Mouse (Mus musculus): ENCODE results near the gene Spns2. TPM values are rescaled to one million over a fixed set of nuclear protein-coding genes. Genes with fewer than 3 reads are reported as not detected.
"Not testable (repeated sequence)": the region's sequence is repeated elsewhere in the genome, so short reads cannot be mapped to it uniquely, and the experiment has no call there.

Spns2 gene
- total RNA-seq, 2 experiments from 2014 or later, result 1.3 to 2.0 TPM

DNA sequence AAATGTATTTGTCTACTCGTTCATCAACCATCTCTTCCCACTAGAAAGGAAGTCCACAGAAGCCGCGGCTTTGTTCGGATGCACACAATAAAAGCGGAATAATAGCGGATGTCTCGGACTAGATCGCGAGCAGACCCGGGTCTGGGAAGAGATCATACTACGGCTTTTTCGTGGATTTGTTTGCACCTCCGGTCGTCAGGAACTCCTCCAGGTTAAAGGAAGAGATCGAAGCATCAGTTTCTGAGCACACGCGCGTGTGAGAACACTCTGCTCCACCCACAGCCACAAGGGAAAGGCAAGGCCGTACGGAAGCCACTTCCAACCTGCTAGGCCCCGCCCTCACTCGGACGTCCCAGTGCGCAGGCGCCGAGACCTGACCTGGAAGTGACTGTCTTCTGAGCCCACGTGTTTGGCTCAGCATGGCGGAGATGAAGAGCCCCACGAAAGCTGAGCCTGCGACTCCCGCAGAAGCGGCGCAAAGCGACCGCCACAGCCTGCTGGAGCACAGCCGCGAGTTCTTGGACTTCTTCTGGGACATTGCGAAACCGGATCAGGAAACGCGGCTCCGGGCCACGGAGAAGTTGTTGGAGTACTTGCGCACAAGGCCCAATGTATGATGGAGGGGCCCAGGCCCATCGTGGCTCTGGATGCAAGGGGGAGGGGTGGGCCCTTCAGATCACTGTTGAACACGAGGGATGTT lies 48.6 kb downstream of the Spns2 start, which contains the start of gene Mybbp1a:
Gene Mybbp1a, plus strand, starts transcription at position 391 of the 700 bp plus-strand sequence.
- ATAC-seq (replicated peaks; ENCODE audit: low FRiP score, poor library complexity, severe bottlenecking), result peak; percentile 97

DNA sequence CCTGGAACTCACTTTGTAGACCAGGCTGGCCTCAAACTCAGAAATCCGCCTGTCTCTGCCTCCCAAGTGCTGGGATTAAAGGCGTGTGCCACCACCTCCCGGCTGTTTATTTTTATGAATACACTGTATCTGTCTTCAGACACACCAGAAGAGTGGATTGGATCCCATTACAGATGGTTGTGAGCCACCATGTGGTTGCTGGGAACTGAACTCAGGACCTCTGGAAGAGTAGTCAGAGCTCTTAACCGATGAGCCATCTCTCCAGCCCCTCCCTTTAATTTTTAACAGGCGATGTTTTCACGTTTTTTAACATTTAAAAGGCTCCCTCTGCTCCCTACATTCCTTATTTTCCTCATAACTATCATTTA lies 49.1 kb downstream of the Spns2 start:
- ATAC-seq (replicated peaks; ENCODE audit: low FRiP score, poor library complexity, severe bottlenecking), result not testable (repeated sequence)

DNA sequence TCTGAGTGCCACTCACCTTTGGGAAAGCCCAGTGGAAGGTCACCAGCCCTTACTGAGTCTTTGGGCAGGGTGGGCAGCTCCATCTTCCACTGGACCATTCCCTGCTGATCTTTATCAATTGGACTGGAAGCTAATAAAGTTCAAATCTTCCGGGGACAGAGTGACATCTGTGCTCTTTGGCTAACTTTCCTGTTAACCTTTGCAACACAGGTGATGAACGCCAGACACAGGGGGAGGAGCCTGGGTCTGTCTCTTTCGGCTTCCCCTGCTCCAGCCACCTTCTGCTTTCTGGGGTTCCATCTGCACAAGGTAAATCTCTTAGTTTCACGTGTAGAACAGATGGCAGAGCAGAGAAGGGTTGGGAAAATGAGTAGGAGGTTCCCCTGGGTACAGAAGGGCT lies 51.3 kb downstream of the Spns2 start:
- no peak for ATAC-seq (replicated peaks; ENCODE audit: low FRiP score, poor library complexity, severe bottlenecking)

DNA sequence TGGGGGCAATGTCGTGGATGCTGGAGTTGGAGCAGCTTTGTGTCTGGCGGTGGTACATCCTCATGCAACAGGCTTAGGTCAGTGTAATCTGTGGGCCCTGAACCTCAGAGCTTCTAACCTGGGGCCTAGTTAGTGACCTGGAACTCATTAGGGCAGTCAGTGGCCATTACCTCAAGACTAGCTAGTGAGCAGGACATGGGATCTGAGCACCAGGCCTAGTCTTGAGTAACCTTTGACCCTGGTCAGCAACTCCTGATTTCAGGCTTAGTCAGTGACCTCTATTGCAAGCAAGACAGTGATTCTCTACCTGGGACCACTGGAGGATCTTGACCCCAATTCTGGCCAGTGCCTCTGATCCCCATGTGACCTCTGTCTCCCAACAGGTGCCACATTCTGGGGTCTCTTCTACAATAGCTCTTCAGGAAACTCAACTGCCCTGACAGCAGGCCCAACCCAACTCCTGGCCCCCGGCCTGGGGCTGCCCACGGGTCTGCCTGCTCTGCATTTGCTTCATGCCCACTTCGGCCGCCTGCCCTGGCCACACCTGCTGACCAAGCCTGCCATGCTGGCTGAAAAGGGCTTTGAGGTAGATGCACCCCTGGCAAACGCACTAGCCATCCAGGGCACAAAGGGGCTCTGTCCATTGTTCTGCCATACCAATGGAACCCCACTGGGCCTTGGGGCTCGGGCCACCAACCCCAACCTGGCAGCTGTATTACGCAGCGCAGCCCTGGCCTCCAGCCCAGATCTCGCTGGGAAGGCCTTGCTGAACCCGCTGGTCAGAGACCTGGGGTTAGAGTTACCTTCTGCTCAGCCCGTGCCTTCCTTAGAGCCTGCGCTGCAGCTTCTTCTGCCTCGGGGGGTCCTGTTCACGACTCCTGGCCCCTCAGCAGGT lies 52.7 kb downstream of the Spns2 start:
- no peak for ATAC-seq (replicated peaks; ENCODE audit: low FRiP score, poor library complexity, severe bottlenecking)

DNA sequence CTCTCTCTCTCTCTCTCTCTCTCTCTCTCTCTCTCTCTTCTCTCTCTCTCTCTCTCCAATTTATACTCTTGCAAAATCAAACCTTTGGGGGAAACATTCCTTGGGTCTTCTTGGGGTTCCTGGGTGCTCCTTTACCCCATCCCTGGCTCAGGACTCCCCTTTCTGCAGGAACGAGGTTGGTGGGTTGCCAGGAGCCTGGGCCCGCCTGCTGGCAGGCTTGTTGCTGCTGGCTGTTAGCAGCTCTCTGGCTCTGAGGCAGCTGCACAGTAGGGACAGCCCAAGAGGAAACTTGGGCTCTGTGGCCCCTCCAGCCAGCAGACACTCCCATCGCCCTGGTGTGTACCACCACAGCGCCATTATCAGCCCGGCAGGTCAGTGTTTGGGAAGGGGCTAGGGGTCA lies 53.4 kb downstream of the Spns2 start:
- no peak for ATAC-seq (replicated peaks; ENCODE audit: low FRiP score, poor library complexity, severe bottlenecking)

DNA sequence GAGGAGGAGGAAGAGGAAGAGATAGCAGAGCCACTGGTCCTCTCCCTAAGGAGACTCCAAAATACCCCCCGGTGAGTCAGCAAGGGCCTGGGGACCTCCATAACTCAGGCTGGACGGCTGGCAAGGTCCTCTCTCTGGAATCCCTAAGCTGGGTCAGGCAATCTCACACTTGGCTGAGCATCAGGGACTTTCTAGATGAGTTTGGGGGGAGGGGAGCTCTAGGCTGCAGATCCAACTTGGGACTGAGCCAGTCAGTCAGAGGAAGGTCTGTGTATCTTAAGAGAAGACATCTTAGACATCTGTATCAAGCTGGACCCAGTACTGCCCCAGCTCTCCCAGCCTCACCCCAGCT lies 54.0 kb downstream of the Spns2 start:
- ATAC-seq (replicated peaks; ENCODE audit: low FRiP score, poor library complexity, severe bottlenecking), result no peak

DNA sequence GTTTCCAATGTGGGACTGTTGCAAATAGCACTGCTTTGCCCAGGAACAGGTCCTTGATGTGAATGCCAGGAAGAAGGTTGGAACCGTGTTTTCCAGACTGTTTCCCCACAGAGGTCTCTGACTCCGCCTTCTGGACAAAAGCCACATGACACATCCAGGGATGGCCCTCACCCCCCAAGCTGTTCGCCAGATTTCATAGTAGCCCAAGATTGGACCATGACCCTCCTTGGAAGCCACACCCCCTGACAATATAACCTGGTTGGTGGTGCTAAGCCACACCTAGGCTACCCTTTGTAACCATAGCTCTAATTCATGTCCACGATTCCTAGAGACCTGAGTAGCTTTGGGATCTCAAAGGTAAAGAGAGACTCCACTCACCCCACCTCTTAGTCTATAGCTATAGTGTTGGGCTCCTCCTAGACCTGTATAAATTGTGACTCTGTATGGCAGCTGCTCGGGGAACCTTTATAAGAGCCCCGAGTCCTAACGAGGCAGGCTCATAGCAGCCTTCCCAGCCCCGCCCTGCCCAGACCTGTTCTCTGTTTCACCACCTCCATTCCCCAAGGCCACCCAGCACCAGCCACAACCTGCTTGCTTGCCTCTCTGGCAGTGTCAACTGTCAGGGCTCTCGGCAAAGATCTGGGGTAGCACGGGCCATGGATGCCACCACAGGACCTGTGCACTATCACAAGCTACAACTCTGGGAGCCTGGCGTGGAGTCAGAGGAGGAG lies 54.6 kb downstream of the Spns2 start, which contains the start of gene Ggt6:
Gene Ggt6, plus strand, starts transcription at position 564 of the 731 bp plus-strand sequence.
- ATAC-seq (replicated peaks; ENCODE audit: low FRiP score, poor library complexity, severe bottlenecking), result no peak

DNA sequence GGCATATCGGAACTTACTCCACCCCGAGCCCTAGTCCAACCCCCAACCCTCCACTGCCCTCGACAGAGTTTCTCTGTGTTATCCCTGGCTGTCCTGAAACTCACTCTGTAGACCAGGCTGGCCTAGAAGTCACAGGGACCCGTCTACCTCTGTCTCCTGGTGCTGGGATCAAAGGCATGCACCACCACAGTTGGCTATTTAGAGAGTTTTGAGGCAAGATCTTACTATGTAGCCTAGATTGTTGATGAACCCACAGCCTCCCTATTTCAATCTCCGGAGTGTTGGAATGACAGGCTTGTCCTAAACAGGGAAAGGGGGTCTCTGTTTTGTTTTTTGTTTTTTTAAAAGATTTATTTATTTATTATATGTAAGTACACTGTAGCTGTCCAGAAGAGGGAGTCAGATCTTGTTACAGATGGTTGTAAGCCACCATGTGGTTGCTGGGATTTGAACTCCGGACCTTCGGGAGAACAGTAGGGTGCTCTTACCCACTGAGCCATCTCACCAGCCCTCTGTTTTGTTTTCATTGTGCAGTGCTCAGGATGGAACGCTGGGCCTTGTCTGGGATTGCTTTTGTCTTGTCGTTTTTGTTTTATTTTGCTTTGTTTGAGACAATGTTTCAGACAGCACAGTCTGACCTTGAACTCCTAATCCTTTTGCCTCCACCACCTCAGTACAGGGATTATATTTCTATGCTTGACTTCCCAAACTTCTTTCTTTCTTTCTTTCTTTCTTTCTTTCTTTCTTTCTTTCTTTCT lies 59.2 kb downstream of the Spns2 start:
- not testable (repeated sequence) for ATAC-seq (replicated peaks; ENCODE audit: low FRiP score, poor library complexity, severe bottlenecking)

DNA sequence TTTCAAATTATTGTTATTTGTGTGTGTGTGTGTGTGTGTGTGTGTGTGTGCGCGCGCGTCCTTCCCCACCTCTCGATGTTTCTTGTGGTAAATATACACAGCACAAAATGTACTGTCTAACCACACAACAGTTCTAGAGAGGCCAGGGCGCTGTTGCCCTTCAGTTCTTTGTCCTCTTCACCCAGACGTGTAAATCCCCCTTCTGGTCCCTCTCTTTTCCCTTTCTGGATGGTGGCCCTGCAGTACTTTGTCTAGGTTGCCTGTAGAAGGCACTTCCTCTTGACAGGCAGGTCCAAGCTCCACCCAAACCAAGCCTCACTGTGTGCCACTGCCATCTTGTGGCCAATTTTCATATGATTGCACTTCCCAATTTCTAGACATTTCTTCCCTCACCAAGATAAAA lies 60.4 kb downstream of the Spns2 start:
- ATAC-seq (replicated peaks; ENCODE audit: low FRiP score, poor library complexity, severe bottlenecking), result peak; percentile 86

DNA sequence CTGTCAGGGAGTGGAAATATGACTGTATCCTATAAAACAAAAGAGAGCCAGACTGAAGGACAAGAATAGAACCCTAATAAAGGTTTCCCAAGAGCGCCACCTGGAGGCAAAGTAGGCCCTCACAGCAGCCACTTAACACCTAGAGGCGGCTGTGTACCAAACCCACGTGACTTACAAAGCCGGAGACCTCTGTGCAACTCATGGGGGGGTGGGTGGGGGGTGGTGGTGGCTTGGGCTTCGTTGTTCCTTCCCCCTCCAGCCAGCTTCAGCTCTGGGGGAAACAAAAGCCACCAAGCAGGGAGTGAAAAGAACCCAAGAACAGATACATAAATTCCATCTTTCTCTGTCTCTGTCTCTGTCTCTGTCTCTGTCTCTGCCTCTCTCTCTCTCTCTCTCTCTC lies 61.0 kb downstream of the Spns2 start:
- ATAC-seq (replicated peaks; ENCODE audit: low FRiP score, poor library complexity, severe bottlenecking), result peak; percentile 71

DNA sequence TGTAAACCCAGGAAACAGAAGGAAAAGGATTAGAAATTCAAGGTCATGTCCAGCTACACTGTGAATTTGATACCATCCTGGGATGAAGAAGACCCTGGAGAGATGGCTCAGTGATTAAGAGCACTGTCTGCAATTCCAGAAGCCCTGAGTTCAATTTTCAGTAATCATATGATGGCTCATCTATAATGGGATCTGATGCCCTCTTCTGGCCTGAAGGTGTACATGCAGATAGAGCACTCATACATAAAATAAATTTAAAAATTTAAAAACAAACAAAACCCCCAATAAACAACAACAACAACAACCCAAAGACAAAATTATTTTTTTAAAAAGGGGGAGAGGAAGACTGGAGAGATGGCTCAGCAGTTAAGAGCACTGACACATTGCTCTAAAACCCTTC lies 62.8 kb downstream of the Spns2 start:
- no peak for ATAC-seq (replicated peaks; ENCODE audit: low FRiP score, poor library complexity, severe bottlenecking)

DNA sequence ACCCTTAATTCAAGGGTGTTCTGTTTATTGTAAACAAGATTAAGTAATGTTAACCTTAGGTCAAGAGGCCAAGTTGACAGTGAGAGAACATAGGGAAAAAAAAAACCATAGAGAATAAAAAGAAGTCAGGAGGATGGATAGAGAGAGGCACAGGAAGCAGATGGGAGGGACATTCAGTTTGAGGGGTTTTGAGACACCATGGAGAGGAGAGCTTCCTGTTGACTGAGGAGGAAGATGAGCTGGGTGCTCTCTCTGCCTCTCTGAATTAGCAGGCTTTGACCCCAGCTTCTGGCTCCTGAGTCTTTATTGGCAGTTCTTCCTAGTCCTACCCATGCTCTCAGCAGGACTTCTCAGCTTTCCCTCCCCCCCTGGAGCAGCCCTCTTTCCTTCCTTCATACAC lies 64.5 kb downstream of the Spns2 start:
- ATAC-seq (replicated peaks; ENCODE audit: low FRiP score, poor library complexity, severe bottlenecking), result no peak

DNA sequence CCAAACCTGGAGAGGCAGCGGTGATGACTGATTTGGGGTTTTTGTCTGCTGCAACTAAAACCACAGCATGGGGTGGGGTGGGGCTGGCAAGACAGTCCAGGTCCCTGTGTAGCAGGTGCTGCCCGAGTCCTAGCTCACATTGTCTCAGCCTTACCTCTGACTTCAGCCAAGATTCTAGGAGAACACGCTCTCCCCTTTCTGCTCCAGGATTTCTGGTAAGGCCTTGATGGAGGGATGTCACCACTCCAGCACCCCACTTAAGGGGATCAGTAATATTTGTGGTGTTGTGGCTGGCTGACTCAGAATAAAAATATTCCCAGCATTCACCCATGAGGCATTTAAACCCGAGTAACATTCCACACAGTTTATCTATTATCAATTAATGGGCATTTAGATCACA lies 66.0 kb downstream of the Spns2 start:
- no peak for ATAC-seq (replicated peaks; ENCODE audit: low FRiP score, poor library complexity, severe bottlenecking)

DNA sequence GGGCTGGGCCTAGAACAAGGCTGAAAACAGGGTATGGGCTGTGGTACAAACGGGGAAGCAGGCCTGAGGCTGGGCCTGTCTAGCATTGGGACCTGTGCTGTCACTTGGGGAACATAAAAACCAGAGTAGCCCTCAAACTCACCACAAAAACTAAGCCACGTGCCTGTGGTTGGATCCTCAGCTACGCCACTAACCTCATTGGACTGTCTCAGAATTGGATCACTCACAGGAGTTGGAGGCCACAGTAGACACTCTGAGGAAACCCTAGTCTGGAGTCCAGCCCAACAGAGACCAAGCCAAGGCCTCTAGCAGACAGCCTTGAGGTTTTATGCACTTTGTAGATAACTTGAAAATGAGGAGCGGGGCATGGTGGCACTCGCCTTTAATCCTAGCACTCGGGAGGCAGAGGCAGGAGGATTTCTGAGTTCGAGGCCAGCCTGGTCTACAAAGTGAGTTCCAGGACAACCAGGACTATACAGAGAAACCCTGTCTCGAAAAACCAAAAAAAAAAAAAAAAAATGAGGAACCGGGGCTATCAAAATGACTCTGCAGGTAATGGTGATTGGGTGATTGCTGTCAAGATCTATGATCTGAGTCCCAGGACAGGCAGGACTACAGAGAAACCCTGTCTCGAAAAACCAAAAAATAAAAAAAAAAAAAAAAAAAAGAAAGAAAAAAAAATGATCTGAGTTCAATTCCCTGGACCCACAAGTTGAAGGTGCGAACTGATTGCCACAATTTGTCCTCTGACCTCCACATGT lies 68.0 kb downstream of the Spns2 start:
- ATAC-seq (replicated peaks; ENCODE audit: low FRiP score, poor library complexity, severe bottlenecking), result no peak

DNA sequence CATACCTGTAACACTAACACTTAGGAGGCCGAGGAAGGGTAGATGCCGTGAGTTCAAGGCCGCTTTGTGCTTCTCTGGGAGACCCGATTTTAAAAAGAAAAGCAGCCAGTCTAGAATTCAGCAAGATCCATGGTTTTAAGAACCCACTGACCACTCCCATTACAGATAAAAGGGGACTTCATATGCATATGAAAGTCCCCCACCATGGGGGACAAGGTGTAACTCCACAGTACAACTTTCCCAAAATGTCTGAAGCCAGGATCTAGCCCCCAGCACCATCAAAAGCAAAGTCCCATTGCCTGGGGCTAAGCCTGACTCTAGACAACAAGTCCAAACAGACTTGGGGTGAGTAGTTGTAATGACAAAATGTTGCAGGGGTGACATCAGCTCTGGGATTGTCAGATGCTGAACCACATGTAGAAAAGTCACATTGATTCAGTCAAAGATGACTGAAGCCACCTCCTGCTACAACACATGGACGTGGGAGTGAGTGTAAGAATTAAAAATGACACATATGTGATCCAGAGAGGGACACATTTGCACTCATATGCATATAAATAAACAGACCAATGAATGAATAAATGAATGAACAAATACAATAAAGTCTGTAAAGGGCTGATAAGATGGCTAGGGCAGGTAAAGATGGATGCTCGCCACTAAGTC lies 69.1 kb downstream of the Spns2 start:
- ATAC-seq (replicated peaks; ENCODE audit: low FRiP score, poor library complexity, severe bottlenecking), result no peak

DNA sequence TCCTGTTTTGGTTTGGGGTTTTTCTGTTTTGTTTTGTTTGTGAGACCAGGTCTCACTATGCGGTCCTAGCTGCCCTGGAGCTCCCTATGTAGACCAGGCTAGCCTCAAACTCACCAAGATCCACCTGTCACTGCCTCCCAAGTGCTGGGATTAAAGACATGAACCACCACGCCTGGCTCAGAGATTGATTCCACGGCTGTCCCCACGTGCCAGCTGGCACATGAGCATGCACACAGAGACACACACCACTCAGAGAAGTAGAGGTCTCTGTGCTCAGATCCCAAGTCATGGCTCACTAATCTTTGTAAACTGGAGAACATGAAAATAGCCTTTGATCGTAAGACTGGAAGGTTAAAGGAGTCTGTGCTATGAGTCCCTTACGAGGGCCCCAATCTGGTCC lies 70.7 kb downstream of the Spns2 start:
- no peak for ATAC-seq (replicated peaks; ENCODE audit: low FRiP score, poor library complexity, severe bottlenecking)

DNA sequence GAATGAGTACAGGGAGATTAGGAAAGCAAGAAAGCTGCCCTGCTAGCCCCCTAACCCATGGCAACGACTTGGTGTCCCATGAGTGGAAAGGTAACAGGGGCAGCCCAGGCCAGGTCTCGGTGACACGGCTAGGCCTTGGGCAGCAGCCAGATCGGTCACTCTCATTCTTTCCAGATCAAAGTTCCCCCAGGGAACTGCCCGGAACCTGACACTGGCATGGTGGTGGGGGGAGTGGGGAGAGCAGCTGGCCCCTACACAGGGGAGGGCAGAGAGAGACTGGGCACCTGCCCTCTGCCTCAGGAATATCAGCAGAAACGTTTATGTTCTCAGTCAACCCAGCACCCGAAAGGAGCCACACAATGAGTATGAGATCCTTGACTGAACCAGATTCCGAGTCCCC lies 71.5 kb downstream of the Spns2 start:
- no peak for ATAC-seq (replicated peaks; ENCODE audit: low FRiP score, poor library complexity, severe bottlenecking)

DNA sequence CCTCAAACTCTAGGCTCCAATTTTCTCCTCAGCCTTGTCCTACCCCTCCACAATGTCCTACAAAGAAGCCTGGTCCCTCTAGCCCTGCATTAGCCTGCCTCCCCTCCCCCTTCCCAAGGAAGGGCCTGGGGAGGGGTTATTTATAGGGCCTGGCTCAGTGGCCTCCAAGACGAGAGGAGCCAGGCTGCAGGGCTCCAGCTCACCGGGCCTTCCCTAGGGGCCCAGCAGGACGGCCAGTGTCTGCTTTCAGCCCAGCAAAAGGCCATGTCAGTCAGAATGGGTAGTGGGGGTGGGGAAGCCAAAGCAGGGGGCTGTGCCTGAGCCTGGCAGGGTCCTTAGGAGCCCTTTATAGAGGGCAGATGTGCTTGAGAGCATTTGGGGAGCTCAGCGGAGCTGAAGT lies 72.3 kb downstream of the Spns2 start:
- no peak for ATAC-seq (replicated peaks; ENCODE audit: low FRiP score, poor library complexity, severe bottlenecking)

DNA sequence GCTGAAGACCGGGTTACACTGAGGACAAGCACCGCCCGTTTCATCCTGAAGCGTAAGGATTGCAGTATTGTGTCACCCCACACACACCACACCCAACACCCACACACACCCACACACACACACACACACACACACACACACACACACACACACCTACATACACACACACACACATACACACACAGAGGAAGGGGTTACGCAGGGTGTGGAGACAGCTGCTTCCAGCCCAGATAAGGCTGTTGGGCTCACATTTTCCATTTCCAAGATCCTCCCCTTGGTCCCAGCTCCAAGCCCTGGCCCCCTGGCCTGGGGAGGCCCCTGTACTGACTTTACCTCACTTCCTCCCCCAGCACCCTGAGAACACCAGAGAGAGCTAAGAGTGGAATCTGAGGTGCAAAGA lies 73.0 kb downstream of the Spns2 start:
- ATAC-seq (replicated peaks; ENCODE audit: low FRiP score, poor library complexity, severe bottlenecking), result no peak
